Mouse (Mus musculus) brown adipose tissue, adult 24 weeks (tissue): ENCODE results near the gene Mxi1. TPM values are rescaled to one million over a fixed set of nuclear protein-coding genes. Genes with fewer than 3 reads are reported as not detected.
"Not testable (repeated sequence)": the region's sequence is repeated elsewhere in the genome, so short reads cannot be mapped to it uniquely, and the experiment has no call there.

Source experiments
- H3K27ac ChIP-seq: fragments of 200-500 bp; replicated peaks from 2 replicates; pipeline ENCODE4 v1.5.1; 2012; ENCODE audit warnings: low read depth, mild to moderate bottlenecking, low read length
- H3K4me1 ChIP-seq: fragments of 200-500 bp; 2 replicates; pipeline ENCODE4 v1.6.1; 2012; ENCODE audit warnings: low read length, mixed read lengths; ENCODE audit not compliant: control insufficient read depth, insufficient read depth, insufficient read length
- H3K4me3 ChIP-seq: fragments of 200-500 bp; 2 replicates; pipeline ENCODE4 v1.5.1; 2012; ENCODE audit warnings: low read depth, mild to moderate bottlenecking, low read length, moderate library complexity; ENCODE audit not compliant: insufficient read depth
- polyA plus RNA-seq: library from polyadenylated mRNA; stranded (reverse); fragments of >200 nt; gene quantifications from 2 replicates; pipeline ENCODE4 v1.2.4, GENCODE M21; 2012; ENCODE audit not compliant: missing spikeins, insufficient read depth, insufficient read length

Gene Mxi1
- polyA plus RNA-seq, 1 experiment = 37.2 TPM

DNA sequence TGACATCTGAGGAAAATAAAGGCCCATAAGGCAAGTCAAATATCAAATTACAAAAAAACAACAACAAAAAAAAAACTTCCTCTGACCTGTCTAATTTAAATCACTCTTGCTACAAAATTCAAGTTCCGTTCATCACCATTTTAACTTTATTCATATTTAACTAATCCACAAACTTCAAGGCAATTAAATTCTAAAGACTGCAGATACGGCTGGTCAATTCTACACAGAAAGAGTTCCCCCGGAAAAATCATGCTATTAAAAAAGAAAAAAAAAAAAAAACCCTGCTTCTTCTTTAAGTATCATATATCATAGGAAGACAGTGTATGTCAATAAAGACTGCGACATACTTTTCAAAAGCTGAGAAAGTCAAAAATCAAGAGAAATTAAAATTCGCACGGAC lies 79.1 kb downstream of the Mxi1 start:
- peak overlapping the region; percentile 85; the same call in 1 of the 2 replicates for H3K27ac ChIP-seq
- H3K4me3 ChIP-seq = peak overlapping the region; percentile 95
- H3K4me1 ChIP-seq = peaks cover 3% of the 10 kb centered on the region; the same call in 1 of the 2 replicates

DNA sequence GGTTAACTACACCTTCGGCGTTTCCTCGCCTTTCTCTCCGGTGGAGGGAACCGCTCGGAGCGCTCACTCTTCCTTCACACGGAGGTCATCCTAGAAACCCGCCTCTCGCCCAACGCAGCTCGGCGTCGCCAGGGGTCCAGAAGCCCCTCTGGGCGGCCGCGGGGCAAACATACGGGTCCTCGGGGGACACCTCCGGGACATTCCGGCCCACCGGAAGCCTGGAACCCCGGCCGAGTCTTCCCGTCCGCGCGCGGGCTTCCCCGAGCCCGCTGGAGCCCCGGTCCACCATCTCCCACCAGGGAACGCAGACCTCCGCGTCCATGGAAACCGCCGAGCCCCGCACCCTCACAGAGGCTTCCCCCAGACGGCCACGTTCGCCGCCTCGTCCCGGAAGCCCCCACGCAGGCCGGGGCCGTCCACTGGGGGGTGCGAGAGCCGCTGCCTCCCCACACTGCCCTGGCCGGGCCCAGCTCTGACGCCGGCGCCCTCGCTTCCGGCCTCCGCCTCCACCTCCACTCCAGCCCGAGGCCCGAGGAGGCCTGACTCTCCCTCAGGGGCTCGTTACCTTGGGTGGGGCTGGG lies 79.6 kb downstream of the Mxi1 start:
- Histone ChIP-seq H3K4me1 (peaks cover 3% of the 10 kb centered on the region; the same call in 1 of the 2 replicates), H3K27ac (peak overlapping the region; percentile 85), H3K4me3 (peak overlapping the region; percentile 95)

DNA sequence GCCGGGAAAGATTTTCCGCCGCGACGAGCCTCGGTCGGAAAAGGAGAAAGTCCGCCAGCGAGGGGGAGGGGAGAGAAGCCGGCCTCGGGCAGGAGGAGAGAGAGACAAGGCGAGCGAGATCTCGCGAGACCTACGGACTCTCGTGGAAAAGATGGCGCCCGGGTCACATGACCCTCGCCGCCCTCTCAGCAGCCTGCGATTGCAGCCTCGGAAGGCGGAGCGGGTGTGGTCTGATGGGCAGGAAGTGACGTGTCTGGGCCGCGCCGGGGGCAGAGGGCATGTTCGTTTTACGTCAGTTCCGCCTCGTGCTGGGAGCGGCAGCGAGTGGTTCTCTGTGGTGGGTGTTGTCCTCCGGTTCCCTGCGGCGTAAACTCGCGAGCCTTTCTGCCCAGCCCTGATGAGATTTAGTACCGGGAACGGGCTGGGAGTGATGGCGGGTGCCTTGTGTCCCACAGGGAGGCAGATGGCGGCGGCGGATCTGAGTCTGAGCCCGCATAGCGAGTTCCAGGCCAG lies 80.2 kb downstream of the Mxi1 start, which contains the start of gene Smndc1:
Gene Smndc1 (minus strand): TSS at position 84 of the 513 bp plus-strand sequence.
- Histone ChIP-seq H3K27ac (peak within 1 kb of the TSS; percentile 85), H3K4me3 (peak within 1 kb of the TSS; percentile 95), H3K4me1 (peaks cover 3% of the 10 kb centered on the region; the same call in 1 of the 2 replicates)

DNA sequence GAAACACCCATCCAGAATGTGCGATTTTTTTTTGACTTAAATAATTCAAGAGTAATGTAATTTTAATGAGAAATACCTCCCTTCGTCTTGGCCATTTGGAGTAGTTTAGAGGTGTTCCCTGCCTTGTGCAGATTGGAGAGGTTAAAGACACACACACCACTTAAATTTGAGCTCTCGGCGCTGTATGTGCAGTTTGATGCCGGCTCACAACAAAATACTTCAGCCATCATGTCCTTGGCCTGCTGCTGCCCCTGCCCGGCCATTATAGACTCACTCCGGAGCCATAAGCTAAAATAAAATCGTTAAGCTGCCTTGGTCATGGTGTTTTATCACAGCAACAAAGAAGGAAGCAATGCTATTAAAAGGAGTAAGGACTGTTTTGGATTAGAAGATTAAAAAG lies 81.1 kb downstream of the Mxi1 start:
- Histone ChIP-seq H3K27ac (no peak overlapping the region), H3K4me1 (peaks cover 3% of the 10 kb centered on the region; the same call in 1 of the 2 replicates), H3K4me3 (peak overlapping the region; percentile 76)

DNA sequence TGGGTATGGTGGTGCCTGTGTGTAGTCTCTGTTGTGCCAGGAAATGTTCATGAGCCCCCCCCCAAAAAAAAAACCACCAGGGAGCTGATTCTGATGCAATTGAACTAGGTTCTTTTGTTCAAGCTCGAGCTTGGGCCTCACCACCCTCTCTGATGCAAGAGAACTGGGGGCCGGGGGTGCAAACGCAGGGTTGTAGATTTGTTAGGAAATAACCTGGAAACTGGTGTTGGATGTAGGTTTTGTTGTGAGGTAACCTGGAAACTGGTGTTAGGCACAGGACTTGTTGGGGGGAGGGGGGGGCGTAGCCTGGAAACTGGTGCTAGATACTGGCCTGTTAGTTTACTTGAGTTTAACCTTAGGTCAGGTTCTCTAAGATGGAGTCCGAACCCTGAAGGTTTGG lies 81.5 kb downstream of the Mxi1 start:
- Histone ChIP-seq H3K27ac (no peak overlapping the region), H3K4me1 (peaks cover 3% of the 10 kb centered on the region; the same call in 1 of the 2 replicates), H3K4me3 (peak overlapping the region; percentile 6; the same call in 1 of the 2 replicates)

DNA sequence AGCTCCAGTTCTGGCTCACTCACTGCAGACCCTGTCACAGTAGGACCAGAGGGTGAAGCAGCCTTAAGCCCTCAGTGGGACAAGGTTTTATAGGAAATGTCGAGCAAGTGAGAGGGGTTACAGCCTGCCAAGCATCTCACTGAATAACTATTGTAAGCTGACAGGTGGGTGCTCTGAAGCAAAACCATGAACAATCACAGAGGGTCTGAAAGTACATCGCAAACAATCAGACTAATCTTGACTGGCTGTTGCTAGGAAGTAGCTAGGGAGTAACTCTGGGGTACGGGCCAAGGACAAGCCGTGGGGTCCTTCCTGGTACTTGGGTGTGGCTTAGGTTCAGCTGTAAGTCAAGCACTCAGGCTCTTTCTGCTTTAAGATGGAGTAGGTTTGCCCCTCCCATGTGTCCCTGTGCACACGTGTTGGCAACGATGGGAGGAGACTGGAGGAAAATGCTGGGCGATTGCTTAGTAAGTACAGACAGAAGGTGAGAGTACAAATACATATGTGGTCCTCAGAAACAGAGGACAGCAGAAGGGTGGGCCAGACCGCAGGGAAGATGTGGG lies 82.5 kb downstream of the Mxi1 start:
- Histone ChIP-seq H3K4me1 (peaks cover 3% of the 10 kb centered on the region; the same call in 1 of the 2 replicates), H3K27ac (no peak overlapping the region), H3K4me3 (no peak overlapping the region)

DNA sequence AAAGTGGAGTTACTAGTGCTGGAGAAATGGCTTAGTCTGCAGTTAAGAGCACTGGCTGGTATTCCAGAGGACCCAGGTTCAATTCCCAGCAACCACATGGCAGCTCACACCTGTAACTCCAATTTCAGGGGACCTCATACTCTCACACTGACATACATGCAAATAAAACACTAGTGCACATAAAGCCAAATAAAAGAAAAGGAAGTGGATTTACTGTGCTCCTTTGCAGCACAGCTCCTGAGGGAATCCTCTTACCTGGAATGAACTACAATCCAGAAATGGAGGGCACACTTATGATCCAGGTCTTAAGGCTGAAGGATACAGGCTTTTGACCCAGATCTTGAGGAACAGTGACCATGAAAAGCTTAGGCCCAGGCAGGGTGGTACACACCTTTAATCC lies 83.3 kb downstream of the Mxi1 start:
- no peak overlapping the region for H3K27ac ChIP-seq
- peaks cover 3% of the 10 kb centered on the region; the same call in 1 of the 2 replicates for H3K4me1 ChIP-seq

DNA sequence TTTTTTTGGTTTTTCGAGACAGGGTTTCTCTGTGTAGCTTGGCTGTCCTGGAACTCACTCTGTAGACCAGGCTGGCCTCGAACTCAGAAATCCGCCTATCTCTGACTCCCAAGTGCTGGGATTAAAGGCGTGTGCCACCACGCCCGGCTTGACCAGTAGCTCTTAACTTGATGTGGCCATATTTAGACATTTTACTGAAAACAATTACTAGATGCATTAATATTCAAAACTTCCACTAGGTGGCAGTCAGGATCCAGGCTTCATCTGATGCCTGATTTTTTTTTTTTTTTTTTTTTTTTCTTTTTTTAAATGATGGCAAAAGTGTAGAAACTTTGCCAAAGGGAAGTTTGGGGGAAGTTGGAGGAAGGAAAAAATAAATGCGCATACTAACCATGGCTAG lies 84.2 kb downstream of the Mxi1 start:
- no peak overlapping the region for H3K27ac ChIP-seq
- no peak overlapping the region for H3K4me3 ChIP-seq
- H3K4me1 ChIP-seq = peaks cover 3% of the 10 kb centered on the region; the same call in 1 of the 2 replicates

More for the DNA sequence above, 83.3 kb downstream of the Mxi1 start:
- no peak overlapping the region for H3K4me3 ChIP-seq

DNA sequence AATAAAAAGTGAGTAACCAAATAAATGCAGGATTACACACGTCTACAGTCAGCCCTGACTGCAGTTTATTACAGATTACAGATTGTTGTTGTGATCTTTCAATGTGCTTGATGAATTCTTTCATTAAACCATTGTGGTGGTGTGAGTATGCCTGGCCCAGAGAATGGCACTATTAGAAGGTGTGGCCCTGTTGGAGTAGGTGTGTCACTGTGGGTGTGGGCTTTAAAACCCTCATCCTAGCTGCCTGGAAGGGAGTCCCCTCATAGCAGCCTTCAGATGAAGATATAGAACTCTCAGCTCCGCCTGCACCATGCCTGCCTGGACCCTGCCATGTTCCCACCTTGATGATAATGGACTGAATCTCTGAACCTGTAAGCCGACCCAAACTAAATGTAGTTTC lies 84.6 kb downstream of the Mxi1 start:
- not testable (repeated sequence) for H3K4me1 ChIP-seq, H3K27ac ChIP-seq, H3K4me3 ChIP-seq

DNA sequence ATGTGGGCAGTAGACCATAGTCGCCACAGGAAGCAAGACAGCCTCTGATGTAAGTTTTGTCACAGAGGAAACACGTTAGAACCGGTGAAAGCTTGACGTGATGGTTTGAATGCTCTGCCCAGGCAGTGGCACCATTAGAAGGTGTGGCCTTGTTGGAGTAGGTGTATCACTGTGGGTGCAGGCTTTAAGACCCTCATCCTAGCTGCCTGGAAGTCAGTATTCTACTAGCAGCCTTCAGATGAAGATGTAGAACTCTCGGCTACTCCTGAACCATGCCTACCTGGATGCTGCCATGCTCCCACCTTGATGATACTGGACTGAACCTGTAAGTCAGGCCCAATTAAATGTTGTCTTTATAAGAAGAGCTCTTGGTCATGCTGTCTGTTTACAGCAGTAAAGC lies 85.5 kb downstream of the Mxi1 start:
- not testable (repeated sequence) for H3K27ac ChIP-seq, H3K4me3 ChIP-seq, H3K4me1 ChIP-seq

DNA sequence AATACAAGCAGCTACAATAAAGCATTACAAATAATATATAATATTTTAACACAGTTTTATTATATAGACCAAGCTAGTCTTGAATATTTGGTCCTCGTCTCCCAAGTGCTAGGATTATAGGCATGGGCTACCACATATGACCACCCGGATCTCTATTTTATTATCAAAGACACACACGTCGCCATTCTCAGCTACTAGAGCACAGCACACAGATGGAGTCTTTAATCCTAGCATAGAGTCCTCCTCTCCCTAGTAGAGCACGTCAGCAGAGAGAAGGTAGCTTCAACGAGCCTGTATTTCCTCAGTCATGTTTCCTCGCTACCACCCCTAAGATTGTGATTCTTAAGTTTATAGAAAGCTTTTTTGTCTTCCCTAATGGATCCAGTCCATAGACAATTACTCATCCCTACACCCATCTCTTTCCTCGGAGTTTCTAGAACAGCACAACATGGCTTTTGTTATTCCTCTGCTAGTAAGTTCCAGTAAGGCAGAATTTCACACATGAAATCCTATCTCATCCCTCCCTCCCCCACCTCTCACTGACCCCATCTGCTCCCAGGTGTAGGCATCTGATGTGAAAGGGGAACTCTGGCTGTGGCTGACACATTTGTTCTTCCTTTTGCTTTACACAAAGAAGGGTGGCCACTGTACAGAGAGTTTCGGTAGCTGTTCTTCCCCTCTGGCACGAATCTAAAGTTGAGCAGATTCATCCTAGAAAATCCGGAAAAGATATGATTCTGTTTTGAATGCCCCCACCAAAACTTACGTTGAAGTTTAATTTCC lies 87.3 kb downstream of the Mxi1 start:
- no peaks in the 10 kb centered on the region for H3K4me1 ChIP-seq

DNA sequence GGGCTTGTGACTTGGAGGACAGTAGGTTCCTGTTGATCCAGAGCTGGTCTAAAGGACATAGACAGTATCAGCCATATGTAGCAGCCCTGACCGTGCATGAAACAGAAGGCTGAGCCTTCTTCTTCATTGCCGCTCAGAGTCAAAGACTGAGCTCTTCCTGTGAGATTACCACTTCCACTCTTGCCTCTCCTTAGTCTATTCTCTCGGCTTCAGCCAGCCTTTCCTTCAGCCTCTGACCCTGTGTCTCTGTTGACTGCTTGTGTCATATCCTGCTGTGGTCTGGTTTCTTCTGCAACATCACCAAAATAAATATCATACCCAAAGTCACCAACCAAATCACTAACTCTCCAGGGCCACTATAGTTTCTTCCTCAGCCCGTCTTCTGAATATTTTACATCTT lies 88.9 kb downstream of the Mxi1 start:
- no peak overlapping the region for H3K27ac ChIP-seq
- no peaks in the 10 kb centered on the region for H3K4me1 ChIP-seq
- H3K4me3 ChIP-seq = no peak overlapping the region

More for the DNA sequence above, 87.3 kb downstream of the Mxi1 start:
- no peak overlapping the region for H3K27ac ChIP-seq
- H3K4me3 ChIP-seq = no peak overlapping the region

DNA sequence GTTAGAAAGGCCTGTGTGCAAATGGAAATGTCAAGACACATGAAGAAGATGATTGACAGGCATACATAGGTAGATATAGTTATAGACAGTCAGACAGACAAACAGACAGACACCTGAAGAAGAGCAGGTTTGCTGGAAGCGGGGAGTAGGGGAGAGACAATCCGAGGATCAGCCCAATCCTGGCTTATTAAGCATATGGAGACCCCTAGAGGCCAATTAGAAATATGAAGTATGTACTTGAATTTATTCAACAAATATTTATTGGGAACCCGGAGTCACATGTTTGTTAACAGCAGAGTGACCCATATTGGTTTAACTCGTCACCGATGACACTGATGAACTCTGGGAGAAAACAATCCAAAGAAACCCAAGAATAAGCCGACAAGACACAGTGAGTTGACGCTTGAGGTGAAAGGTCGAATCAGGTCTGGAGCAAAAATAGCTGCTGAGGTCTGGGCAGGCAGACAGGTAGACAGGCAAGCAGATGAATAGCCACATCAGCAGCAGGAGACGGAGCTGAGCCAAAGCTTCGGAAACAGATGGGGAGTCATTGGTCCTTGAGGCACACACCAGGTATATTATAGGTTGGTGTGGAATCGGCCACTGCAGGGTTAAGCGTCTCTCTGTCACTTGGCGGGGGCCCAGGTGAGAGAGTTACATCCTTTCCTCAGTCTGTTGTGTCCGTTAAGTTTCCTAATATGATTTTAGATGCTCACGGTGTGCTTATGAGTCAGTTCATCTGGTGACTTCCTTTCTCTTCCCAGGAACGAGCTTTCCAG lies 90.2 kb downstream of the Mxi1 start:
- Histone ChIP-seq H3K27ac (no peak overlapping the region), H3K4me3 (no peak overlapping the region), H3K4me1 (no peaks in the 10 kb centered on the region)

DNA sequence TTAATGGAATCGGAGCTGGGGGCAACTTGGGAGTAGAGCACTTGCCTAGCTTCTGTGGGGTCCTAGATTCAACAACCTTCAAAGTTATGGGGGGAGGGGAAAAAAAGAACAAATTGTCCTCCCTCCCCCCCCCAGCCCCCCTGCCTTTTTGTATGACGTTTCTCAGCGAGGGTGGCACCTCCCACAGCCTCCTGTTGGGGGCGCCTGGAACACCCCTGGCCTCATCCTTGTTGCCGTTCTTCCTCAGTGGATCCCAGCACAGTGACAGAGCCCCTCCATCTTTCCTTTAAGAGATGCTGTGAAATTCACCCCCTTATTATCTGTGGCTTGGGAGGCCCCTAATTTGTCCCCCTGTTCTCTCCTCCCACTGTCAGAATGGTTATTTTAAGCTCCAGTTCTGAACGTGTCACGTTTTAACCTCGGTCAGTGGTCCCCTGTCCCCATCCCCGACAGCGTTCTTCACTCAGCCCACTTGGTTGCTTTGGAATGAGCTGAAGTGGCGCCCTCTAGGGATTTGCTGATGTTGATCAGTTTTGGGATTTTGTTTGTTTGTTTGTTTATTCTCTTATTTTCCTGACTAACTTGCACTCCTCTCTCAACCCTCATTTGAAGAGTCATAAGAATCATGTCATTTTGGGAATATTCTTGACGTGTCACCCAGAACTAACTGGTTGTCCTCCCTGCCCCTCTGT lies 92.6 kb downstream of the Mxi1 start:
- H3K4me1 ChIP-seq = no peaks in the 10 kb centered on the region
- H3K4me3 ChIP-seq = no peak overlapping the region
- no peak overlapping the region for H3K27ac ChIP-seq
